Mouse (Mus musculus): ENCODE data around the gene Acss1. TPM values are rescaled to one million over a fixed set of nuclear protein-coding genes. Genes with fewer than 3 reads are reported as not detected.

The Acss1 gene
- polyA plus RNA-seq, 1 experiment from 2014 or later: 11.3 TPM

DNA sequence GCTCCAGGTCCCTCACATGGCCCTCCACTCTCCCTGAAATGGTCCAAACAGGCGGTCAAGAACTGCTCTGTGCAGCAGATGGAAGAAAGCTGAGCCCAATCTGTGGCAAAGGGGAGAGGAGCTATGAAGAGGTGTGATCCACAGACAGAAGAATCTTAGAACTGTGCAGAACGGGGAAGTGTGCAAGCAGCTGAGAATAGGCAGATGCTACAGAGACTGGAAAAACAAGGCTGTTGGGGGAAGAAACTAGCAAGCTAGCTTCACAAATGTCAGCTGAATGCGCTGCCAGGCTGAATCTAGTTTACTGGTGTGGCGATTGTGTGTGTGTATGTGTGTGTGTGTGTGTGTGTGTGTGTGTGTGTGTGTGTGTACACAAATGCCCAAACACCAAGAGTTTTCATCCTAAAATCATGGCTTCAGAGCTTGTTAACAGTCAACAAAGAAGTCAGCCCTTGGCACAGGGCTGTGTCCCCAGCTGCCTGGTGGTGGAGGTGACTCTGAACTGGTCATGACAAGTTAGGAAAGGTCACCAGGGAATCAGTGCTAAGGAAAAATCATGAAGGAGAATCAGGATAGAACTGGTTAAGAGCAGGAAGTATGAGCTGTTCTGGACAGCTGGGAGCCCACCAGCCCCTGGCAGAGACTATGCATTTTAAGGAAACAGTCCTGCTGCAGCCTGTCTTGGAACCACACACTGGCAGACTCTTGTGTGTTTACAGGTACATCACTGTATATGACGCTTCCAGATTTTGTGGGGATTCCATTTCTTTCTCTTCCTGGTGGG lies 7.4 kb downstream of the Acss1 start:
- Histone ChIP-seq H3K27me3 (ENCODE audit: control insufficient read depth, insufficient read depth, low read depth, low read length) (no peaks in the 10 kb centered on the region), H3K9me3 (ENCODE audit: control insufficient read depth, low read length) (0 out of 2 replicates have a peak, but pooled peaks cover 3% of the 10 kb centered on the region), H3K4me1 (replicated peaks; ENCODE audit: control insufficient read depth, insufficient read depth, low read length) (peaks cover 7% of the 10 kb centered on the region), H3K4me2 (ENCODE audit: low read depth, low read length) (no peak overlapping the region), H3K27ac (ENCODE audit: low read length) (no peak overlapping the region), H3K4me3 (ENCODE audit: low read length) (no peak overlapping the region), H3K9ac (ENCODE audit: low read length) (no peak overlapping the region), H3K36me3 (ENCODE audit: control insufficient read depth, insufficient read depth, low read length) (no peaks in the 10 kb centered on the region)
- WGBS: 73% methylated on average over 5 of the region's 5 CpGs
- ATAC-seq (ENCODE audit: low read depth): no peak

DNA sequence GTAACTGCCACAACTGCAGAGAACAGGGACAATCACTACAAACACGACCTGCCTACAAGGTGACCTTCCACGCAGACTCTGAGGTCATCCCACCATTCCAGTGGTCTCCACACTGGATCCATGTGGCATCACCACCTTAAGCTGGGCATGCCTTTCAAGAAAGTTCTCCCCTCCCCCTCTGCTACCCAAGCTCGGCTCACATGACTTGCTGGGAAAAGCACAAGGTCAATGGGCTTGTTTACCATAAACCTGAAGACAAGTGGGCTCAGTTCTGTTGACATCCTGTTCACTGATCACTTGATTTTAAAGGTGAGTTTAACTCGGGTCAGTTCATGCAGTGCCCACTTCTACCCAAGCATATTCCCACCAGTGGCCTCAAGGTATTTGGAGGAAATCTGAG lies 8.3 kb downstream of the Acss1 start:
- H3K9me3 ChIP-seq (ENCODE audit: control insufficient read depth, low read length): 0 out of 2 replicates have a peak, but pooled peaks cover 3% of the 10 kb centered on the region
- H3K36me3 ChIP-seq (ENCODE audit: control insufficient read depth, insufficient read depth, low read length): no peaks in the 10 kb centered on the region
- no peak overlapping the region for H3K27ac ChIP-seq (ENCODE audit: low read length)
- H3K4me1 ChIP-seq (replicated peaks; ENCODE audit: control insufficient read depth, insufficient read depth, low read length): peaks cover 7% of the 10 kb centered on the region
- no peak for ATAC-seq (ENCODE audit: low read depth)
- no peak overlapping the region for H3K4me2 ChIP-seq (ENCODE audit: low read depth, low read length)
- H3K4me3 ChIP-seq (ENCODE audit: low read length): no peak overlapping the region
- H3K27me3 ChIP-seq (ENCODE audit: control insufficient read depth, insufficient read depth, low read depth, low read length): no peaks in the 10 kb centered on the region
- no peak overlapping the region for H3K9ac ChIP-seq (ENCODE audit: low read length)
- 40% methylated on average over 4 of the region's 4 CpGs for WGBS

DNA sequence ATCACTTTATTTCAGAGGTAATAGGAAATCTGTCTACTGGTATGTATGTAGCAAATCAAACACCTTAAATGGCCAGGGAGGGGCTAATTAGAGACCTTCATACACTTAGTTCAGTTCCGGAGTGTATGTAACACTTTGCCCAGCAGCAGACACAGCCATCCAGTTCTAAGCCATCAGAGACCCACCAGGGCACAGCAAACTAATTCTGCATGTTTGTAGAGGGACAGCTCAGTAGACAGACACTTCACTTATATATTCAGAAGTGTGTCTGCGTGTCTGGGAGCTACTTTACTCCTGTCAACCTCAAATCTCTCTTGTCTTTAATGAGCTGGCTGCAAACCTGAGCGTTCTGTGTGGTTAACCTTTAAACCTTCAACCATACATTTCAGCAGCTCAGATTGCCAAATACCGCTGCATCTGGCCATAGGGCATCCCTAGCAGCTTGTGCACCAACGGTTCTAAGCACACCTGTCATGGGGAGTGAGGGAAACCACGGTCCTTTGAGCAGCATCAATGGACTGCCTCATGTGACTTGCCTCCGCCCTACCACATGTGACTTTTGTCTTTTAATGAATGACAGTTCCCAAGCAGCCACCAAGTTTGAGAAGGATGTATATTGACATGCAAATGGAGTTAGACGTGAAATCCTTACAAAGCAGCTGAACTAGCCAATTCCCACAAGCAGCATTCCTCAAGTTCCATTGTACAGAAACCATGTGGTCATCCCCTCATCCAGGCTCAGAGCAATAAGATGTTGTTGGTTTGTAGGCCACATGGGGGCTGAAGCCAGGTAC lies 11.1 kb downstream of the Acss1 start:
- Histone ChIP-seq H3K36me3 (ENCODE audit: control insufficient read depth, insufficient read depth, low read length) (no peaks in the 10 kb centered on the region), H3K27ac (ENCODE audit: low read length) (no peak overlapping the region), H3K9me3 (ENCODE audit: control insufficient read depth, low read length) (0 out of 2 replicates have a peak, but pooled peaks cover 3% of the 10 kb centered on the region), H3K4me3 (ENCODE audit: low read length) (no peak overlapping the region), H3K27me3 (ENCODE audit: control insufficient read depth, insufficient read depth, low read depth, low read length) (no peaks in the 10 kb centered on the region), H3K9ac (ENCODE audit: low read length) (no peak overlapping the region), H3K4me1 (replicated peaks; ENCODE audit: control insufficient read depth, insufficient read depth, low read length) (no peaks in the 10 kb centered on the region), H3K4me2 (ENCODE audit: low read depth, low read length) (no peak overlapping the region)
- no peak for ATAC-seq (ENCODE audit: low read depth)
- 55% methylated on average over 8 of the region's 8 CpGs for WGBS

DNA sequence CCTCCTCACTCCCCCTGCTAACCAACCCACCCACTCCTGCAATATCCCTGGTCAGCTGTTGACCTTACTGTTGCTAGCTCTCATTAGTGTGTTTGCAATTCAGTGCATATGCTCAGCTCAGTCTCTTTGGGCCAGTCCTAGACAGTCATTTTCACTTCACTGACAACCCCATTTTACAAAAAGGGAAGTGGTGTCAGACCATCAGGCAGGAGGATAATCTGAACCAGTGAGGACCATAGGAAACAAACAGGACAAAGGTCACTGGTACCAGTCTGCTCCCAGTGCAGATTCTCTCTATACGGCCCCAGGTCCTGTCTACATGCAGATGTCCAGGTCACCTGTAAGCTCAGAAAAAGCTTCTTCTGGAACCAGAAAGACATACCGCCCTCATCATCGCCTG lies 12.2 kb downstream of the Acss1 start:
- H3K4me3 ChIP-seq (ENCODE audit: low read length): no peak overlapping the region
- H3K27me3 ChIP-seq (ENCODE audit: control insufficient read depth, insufficient read depth, low read depth, low read length): no peaks in the 10 kb centered on the region
- no peak overlapping the region for H3K27ac ChIP-seq (ENCODE audit: low read length)
- no peak overlapping the region for H3K9ac ChIP-seq (ENCODE audit: low read length)
- H3K36me3 ChIP-seq (ENCODE audit: control insufficient read depth, insufficient read depth, low read length): no peaks in the 10 kb centered on the region
- 0 out of 2 replicates have a peak, but pooled peaks cover 3% of the 10 kb centered on the region for H3K4me1 ChIP-seq (replicated peaks; ENCODE audit: control insufficient read depth, insufficient read depth, low read length)
- H3K9me3 ChIP-seq (ENCODE audit: control insufficient read depth, low read length): 0 out of 2 replicates have a peak, but pooled peaks cover 3% of the 10 kb centered on the region
- ATAC-seq (ENCODE audit: low read depth): no peak
- 92% methylated on average over 3 of the region's 3 CpGs for WGBS
- H3K4me2 ChIP-seq (ENCODE audit: low read depth, low read length): no peak overlapping the region

DNA sequence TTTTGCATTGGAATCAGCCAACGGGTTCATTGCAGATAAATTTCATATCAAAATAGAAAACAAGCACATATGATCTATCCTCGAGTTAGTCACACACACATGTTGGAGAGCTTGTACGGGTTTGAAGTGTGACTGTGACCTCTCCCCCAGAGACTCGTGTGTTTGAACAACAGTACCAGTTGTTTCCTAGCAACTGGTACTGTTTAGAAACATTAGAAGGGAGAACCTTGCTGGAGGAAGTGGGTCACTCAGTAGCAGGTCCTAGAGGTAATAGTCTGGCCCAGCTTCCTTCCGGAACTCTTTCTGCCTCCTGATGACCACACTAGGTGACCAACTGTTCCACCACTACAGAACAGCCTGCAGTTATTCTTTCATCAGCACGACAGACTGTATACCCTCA lies 13.0 kb downstream of the Acss1 start:
- Histone ChIP-seq H3K27me3 (ENCODE audit: control insufficient read depth, insufficient read depth, low read depth, low read length) (no peaks in the 10 kb centered on the region), H3K9ac (ENCODE audit: low read length) (no peak overlapping the region), H3K36me3 (ENCODE audit: control insufficient read depth, insufficient read depth, low read length) (no peaks in the 10 kb centered on the region), H3K27ac (ENCODE audit: low read length) (no peak overlapping the region), H3K4me3 (ENCODE audit: low read length) (no peak overlapping the region), H3K4me1 (replicated peaks; ENCODE audit: control insufficient read depth, insufficient read depth, low read length) (0 out of 2 replicates have a peak, but pooled peaks cover 3% of the 10 kb centered on the region), H3K4me2 (ENCODE audit: low read depth, low read length) (no peak overlapping the region), H3K9me3 (ENCODE audit: control insufficient read depth, low read length) (0 out of 2 replicates have a peak, but pooled peaks cover 3% of the 10 kb centered on the region)
- ATAC-seq (ENCODE audit: low read depth): no peak
- 64% methylated on average over 6 of the region's 6 CpGs for WGBS

DNA sequence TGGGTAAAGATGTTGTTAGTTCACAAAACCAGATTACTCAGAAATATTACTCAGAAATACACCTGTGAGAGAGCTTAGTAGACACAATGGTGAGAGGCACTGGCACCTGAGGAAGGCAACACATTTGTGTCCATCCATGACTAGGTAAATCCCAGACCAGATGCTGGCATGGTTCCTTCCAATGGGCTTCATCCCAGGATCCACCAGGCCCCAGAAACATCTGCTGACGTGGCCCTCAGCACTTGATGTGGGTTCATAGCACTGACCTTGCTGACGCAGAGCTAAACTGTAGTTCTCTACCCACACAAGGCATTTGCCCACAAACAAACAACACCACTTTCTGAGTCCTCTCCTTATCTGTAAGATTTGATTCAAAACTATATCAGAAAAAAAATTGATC lies 13.5 kb downstream of the Acss1 start:
- WGBS: 69% methylated on average over 2 of the region's 2 CpGs

DNA sequence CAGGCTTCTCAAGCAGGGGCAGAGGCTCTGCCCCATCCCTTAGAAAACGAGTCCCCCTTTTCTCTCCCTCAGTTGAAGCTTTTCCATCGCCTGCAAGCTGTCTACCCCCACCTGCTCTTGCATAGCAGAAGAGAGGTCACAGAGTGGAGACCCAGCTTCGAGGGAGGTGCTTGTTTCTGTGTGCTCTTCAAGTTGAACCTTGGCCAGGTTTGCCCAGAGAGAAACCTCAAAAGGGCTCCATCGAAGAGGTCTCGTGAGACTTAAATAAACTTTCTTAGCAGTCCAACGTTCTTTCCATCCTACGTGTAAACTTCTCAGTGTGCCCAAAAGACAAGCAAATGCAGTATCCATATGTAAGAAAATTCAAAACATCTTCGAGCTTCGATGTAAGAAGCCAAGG lies 16.9 kb downstream of the Acss1 start:
- peak; percentile 20; the same call in 1 of the 2 replicates for ATAC-seq (ENCODE audit: low read depth)
- WGBS: 37% methylated on average over 9 of the region's 9 CpGs
- Histone ChIP-seq H3K27ac (ENCODE audit: low read length) (no peak overlapping the region), H3K4me3 (ENCODE audit: low read length) (no peak overlapping the region), H3K36me3 (ENCODE audit: control insufficient read depth, insufficient read depth, low read length) (no peaks in the 10 kb centered on the region), H3K4me2 (ENCODE audit: low read depth, low read length) (no peak overlapping the region), H3K27me3 (ENCODE audit: control insufficient read depth, insufficient read depth, low read depth, low read length) (no peaks in the 10 kb centered on the region), H3K9me3 (ENCODE audit: control insufficient read depth, low read length) (no peaks in the 10 kb centered on the region), H3K4me1 (replicated peaks; ENCODE audit: control insufficient read depth, insufficient read depth, low read length) (0 out of 2 replicates have a peak, but pooled peaks cover 3% of the 10 kb centered on the region), H3K9ac (ENCODE audit: low read length) (no peak overlapping the region)

More for the DNA sequence above, 13.5 kb downstream of the Acss1 start:
- Histone ChIP-seq H3K4me1 (replicated peaks; ENCODE audit: control insufficient read depth, insufficient read depth, low read length) (0 out of 2 replicates have a peak, but pooled peaks cover 3% of the 10 kb centered on the region), H3K27ac (ENCODE audit: low read length) (no peak overlapping the region), H3K9ac (ENCODE audit: low read length) (no peak overlapping the region), H3K4me3 (ENCODE audit: low read length) (no peak overlapping the region), H3K36me3 (ENCODE audit: control insufficient read depth, insufficient read depth, low read length) (no peaks in the 10 kb centered on the region), H3K4me2 (ENCODE audit: low read depth, low read length) (no peak overlapping the region), H3K27me3 (ENCODE audit: control insufficient read depth, insufficient read depth, low read depth, low read length) (no peaks in the 10 kb centered on the region), H3K9me3 (ENCODE audit: control insufficient read depth, low read length) (0 out of 2 replicates have a peak, but pooled peaks cover 3% of the 10 kb centered on the region)
- no peak for ATAC-seq (ENCODE audit: low read depth)

DNA sequence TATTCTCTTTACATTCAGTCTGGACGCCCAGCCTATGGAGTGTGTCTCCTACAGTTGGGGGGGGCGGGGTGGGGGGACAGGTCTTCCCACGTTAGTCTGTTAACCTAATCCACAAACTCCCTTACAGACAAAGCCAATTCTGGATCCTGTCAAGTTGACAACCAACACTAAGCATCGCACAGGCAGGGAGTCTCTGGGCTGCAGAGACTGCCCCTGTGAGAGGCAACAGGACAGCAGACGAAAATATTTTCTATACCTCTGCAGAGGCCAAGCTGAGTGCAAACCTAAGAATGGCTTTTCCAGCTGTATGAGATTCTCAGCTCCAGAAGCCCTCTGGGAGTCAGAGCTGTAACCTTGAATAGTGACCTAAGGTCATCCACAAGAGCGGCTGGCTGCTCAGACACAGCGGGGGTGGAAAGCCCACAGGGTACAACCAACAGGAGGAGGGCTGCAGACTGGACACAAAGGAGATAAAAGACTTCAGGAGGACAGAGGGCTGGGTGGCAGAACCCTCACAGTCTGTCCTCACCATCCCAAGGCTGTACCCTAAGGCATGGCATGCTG lies 17.7 kb downstream of the Acss1 start:
- 0 out of 2 replicates have a peak, but pooled peaks cover 3% of the 10 kb centered on the region for H3K4me1 ChIP-seq (replicated peaks; ENCODE audit: control insufficient read depth, insufficient read depth, low read length)
- no peak for ATAC-seq (ENCODE audit: low read depth)
- H3K4me2 ChIP-seq (ENCODE audit: low read depth, low read length): no peak overlapping the region
- H3K9ac ChIP-seq (ENCODE audit: low read length): no peak overlapping the region
- no peak overlapping the region for H3K27ac ChIP-seq (ENCODE audit: low read length)
- no peaks in the 10 kb centered on the region for H3K27me3 ChIP-seq (ENCODE audit: control insufficient read depth, insufficient read depth, low read depth, low read length)
- no peaks in the 10 kb centered on the region for H3K9me3 ChIP-seq (ENCODE audit: control insufficient read depth, low read length)
- H3K36me3 ChIP-seq (ENCODE audit: control insufficient read depth, insufficient read depth, low read length): no peaks in the 10 kb centered on the region
- no peak overlapping the region for H3K4me3 ChIP-seq (ENCODE audit: low read length)
- WGBS: 13% methylated on average over 7 of the region's 7 CpGs

Data from lung, embryonic 16.5 days (tissue).